Mouse (Mus musculus) embryonic facial prominence, embryonic 10.5 days (tissue): ENCODE measurements around the gene Zfp276. TPM values are rescaled to one million over a fixed set of nuclear protein-coding genes. Genes with fewer than 3 reads are reported as not detected.

ENCODE experiments used
- DNase-seq: peaks from one replicate; pipeline ENCODE4 v3.0.0-alpha.2; 2017; ENCODE audit warnings: low spot score
- H3K27ac ChIP-seq: fragments of 300-500 bp; sonication (generic); replicated peaks from 2 replicates; pipeline ENCODE4 v1.5.1; 2016; ENCODE audit warnings: mild to moderate bottlenecking
- H3K27me3 ChIP-seq: fragments of 300-500 bp; sonication (generic); replicated peaks from 2 replicates; pipeline ENCODE4 v1.6.1; 2016; ENCODE audit warnings: low read depth, mild to moderate bottlenecking; ENCODE audit not compliant: poor library complexity, severe bottlenecking
- H3K36me3 ChIP-seq: fragments of 300-500 bp; sonication (generic); replicated peaks from 2 replicates; pipeline ENCODE4 v1.6.1; 2016; ENCODE audit warnings: mild to moderate bottlenecking, moderate library complexity
- H3K4me1 ChIP-seq: fragments of 300-500 bp; sonication (generic); 2 replicates; pipeline ENCODE4 v1.6.1; 2016
- H3K4me3 ChIP-seq: fragments of 300-500 bp; sonication (generic); 2 replicates; pipeline ENCODE4 v1.5.1; 2016; ENCODE audit warnings: mild to moderate bottlenecking, moderate library complexity
- H3K9me3 ChIP-seq: fragments of 300-500 bp; sonication (generic); 2 replicates; pipeline ENCODE4 v1.6.1; 2016; ENCODE audit warnings: mild to moderate bottlenecking
- WGBS: fragments of 180-500 bp; shearing (Covaris S2); methylation state at CpG from one replicate; pipeline ENCODE4 v1.1.7; 2016; 5-methylcytosine and 5-hydroxymethylcytosine counted together
- polyA plus RNA-seq: library from polyadenylated mRNA; unstranded; fragments of >200 nt; fragmentation: Nextera tagmentation; extraction: Ambion mirVana; gene quantifications from 2 replicates; pipeline ENCODE4 v1.2.1, GENCODE M21; 2016

The Zfp276 gene
- polyA plus RNA-seq, 1 experiment from 2014 or later = 29.4 TPM

DNA sequence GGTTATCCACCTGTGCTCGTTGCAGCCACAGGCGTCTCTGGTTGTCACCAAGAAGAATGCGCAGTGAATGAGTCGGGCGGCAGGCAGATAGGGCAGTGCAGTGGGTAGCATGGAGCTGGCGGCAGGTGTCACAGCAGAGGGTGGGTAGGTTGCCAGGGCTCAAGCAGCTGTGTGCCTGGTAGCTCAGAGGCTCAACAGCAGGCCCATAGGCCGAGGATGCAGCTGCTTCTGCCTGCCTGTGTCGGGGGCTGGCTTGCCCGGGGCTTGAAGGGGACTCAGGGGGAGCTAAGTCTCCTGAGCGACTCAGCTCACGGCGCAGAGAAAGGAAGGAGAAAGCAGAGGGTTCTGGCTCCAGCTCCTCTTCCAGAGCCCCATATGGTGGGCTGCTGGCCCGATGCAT is 20.7 kb upstream of the Zfp276 start:
- Histone ChIP-seq H3K4me3 (0 out of 2 replicates have a peak overlapping the region, but pooled peaks have one; percentile 8), H3K27me3 (peaks cover 51% of the 10 kb centered on the region), H3K36me3 (peaks cover 28% of the 10 kb centered on the region), H3K9me3 (no peaks in the 10 kb centered on the region), H3K4me1 (peaks cover 30% of the 10 kb centered on the region), H3K27ac (no peak overlapping the region)
- DNase-seq = no peak
- WGBS = 65% methylated on average over 13 of the region's 13 CpGs

DNA sequence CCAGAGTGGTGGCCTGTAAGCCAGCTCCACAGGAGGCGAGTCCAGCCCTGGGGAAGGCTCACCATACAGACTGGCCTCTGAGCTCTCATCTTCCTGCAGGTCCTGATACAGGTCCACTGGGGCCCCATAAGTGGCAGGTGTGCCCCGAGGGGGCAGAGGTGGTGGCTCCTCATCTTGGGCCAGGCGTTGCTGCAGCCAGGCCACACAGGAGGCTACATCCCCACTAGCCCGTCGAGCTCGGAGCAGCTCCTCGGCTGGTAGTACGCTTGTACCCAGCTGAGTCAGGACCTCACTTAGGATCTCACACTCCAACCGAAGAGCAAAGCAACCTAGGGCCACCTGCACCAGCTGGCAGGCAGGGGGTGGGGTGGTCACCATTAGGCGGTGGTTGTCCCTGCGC is 20.2 kb upstream of the Zfp276 start:
- Histone ChIP-seq H3K27me3 (peaks cover 51% of the 10 kb centered on the region), H3K36me3 (peaks cover 23% of the 10 kb centered on the region), H3K4me3 (0 out of 2 replicates have a peak overlapping the region, but pooled peaks have one; percentile 8), H3K4me1 (peaks cover 30% of the 10 kb centered on the region), H3K9me3 (no peaks in the 10 kb centered on the region), H3K27ac (no peak overlapping the region)
- DNase-seq = peak; percentile 19
- 80% methylated on average over 11 of the region's 11 CpGs for WGBS

DNA sequence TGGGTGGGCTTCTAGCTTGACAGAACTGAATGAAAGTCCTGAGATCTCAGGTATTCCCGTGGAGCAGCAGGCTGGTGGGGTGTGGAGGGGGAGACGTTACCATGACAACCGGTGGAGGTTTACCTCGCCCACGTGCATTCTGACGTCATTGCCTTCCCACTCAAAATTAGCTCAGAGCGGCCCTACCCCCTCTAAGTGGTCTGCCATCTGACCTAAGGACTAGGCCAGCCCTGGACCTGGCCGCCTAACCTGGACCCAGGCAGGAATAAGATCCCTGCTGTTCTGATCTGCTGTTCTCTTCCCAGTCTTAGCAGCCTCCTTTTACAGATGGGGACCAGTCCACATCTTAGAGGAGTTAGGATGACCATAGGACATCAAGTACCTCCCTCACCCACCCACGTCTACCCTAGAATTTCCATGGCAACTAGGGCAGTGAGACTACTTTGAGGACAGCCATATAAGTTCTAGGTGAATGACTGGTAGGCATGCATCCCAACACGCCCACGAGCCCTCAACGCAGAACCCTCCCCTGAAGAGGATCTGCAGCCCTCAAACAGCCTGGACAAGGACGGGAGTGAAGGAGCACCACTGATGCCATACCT is 19.0 kb upstream of the Zfp276 start:
- Histone ChIP-seq H3K27me3 (peaks cover 51% of the 10 kb centered on the region), H3K36me3 (peaks cover 12% of the 10 kb centered on the region), H3K4me1 (peaks cover 30% of the 10 kb centered on the region), H3K27ac (no peak overlapping the region; the same call in 1 of the 2 replicates), H3K4me3 (peak overlapping the region; percentile 57), H3K9me3 (no peaks in the 10 kb centered on the region)
- 42% methylated on average over 13 of the region's 13 CpGs for WGBS
- peak; percentile 23 for DNase-seq

GRCm38 (mm10) chr8:123235520-123236497 is 18.2 kb upstream of the Zfp276 start, which contains the start of gene Spata2l:
Gene Spata2l, minus strand, starts transcription at chr8:123236233.
- no peaks in the 10 kb centered on the region for H3K9me3 ChIP-seq
- H3K36me3 ChIP-seq = peaks cover 5% of the 10 kb centered on the region; the same call in 1 of the 2 replicates
- H3K27ac ChIP-seq = peak within 1 kb of the TSS; percentile 5; the same call in 1 of the 2 replicates
- peaks cover 30% of the 10 kb centered on the region for H3K4me1 ChIP-seq
- H3K27me3 ChIP-seq = peaks cover 51% of the 10 kb centered on the region
- WGBS = 2% methylated on average over 57 of the region's 57 CpGs
- peak within 1 kb of the TSS; percentile 57 for H3K4me3 ChIP-seq
- DNase-seq = peak; percentile 92

- peaks cover 27% of the 10 kb centered on the region for H3K27me3 ChIP-seq
- H3K4me1 ChIP-seq = peaks cover 20% of the 10 kb centered on the region
- WGBS = 92% methylated on average over 10 of the region's 10 CpGs
- H3K36me3 ChIP-seq = peaks cover 31% of the 10 kb centered on the region
- no peak for DNase-seq
- no peaks in the 10 kb centered on the region for H3K9me3 ChIP-seq
- no peak overlapping the region for H3K27ac ChIP-seq
- no peak overlapping the region for H3K4me3 ChIP-seq
Measured at GRCm38 (mm10) chr8:123239398-123239797, 14.6 kb upstream of the Zfp276 start.

DNA sequence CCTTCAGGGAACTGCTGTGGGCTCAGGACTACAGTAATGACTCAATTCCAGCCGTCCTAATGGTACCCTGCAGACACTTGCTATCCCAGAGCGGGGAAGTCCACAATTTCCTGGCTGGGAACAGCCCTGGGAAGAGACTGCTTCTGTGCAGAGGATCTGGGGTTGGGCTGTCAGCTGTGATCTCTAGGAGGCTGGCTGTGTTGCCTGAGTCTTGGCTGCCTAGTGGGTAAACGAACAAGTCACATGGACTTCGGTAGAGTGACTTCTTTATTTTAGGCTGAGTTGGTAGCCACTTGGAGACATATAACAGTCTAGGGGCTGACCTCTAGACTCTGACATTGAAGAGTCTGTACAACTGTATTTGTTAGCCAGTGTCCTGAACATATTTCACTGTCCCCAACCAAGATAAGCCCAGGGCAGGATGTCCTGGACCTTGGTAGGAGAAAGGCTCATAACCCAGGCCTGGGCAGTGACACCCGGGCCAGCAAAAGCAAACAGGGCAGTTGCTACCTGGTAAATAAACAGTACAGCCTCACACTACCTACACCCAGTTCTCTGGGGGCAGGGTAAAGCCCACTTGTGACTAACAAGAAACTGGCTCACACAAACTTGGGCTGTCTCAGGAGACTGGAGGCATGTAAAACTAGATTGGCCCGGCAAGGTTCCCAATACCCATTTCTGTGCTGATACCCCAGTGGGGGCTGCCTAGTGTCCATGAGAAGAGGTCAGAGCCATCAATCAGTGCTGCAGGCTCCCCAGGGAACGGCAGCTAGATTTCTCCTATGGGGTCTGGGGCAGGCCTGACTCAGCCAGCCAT is 11.7 kb upstream of the Zfp276 start:
- Histone ChIP-seq H3K27ac (no peak overlapping the region), H3K9me3 (no peaks in the 10 kb centered on the region), H3K36me3 (peaks cover 60% of the 10 kb centered on the region), H3K27me3 (no peaks in the 10 kb centered on the region), H3K4me3 (no peak overlapping the region), H3K4me1 (no peaks in the 10 kb centered on the region)
- 87% methylated on average over 7 of the region's 7 CpGs for WGBS
- DNase-seq = no peak

- Histone ChIP-seq H3K27me3 (no peaks in the 10 kb centered on the region), H3K4me1 (no peaks in the 10 kb centered on the region), H3K27ac (no peak overlapping the region), H3K9me3 (no peaks in the 10 kb centered on the region), H3K36me3 (peaks cover 68% of the 10 kb centered on the region), H3K4me3 (no peak overlapping the region)
- WGBS = 69% methylated on average over 11 of the region's 11 CpGs
- no peak for DNase-seq
Measured at GRCm38 (mm10) chr8:123243053-123243452, 10.9 kb upstream of the Zfp276 start.

- no peaks in the 10 kb centered on the region for H3K4me1 ChIP-seq
- H3K36me3 ChIP-seq = peaks cover 81% of the 10 kb centered on the region
- WGBS = 90% methylated on average over 4 of the region's 4 CpGs
- H3K9me3 ChIP-seq = no peaks in the 10 kb centered on the region
- no peak overlapping the region for H3K4me3 ChIP-seq
- H3K27me3 ChIP-seq = no peaks in the 10 kb centered on the region
- DNase-seq = no peak
- no peak overlapping the region for H3K27ac ChIP-seq
Measured at GRCm38 (mm10) chr8:123244382-123244781, 9.6 kb upstream of the Zfp276 start.

DNA sequence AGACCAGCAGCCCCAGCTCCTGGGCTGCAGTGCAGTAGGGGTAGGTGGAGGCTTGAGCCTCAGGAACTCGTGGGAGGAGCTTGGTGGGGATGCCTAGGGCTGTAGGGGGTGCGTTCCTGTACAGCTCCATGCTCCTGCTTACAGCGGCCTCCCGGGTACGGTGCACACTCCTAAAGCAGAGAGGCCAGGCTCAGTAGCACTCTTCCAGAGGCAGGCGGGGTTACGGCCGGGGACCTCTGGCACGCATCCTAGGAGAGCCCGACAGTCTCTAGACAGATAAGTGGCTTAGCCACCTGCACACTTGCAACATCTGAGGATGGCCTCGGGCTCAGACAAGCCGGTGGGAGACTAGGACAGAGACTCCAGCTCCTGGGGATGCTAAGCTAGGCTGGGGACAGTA is 8.5 kb upstream of the Zfp276 start:
- Histone ChIP-seq H3K27ac (no peak overlapping the region), H3K4me1 (no peaks in the 10 kb centered on the region), H3K4me3 (no peak overlapping the region), H3K9me3 (no peaks in the 10 kb centered on the region), H3K27me3 (no peaks in the 10 kb centered on the region), H3K36me3 (peaks cover 93% of the 10 kb centered on the region)
- no peak for DNase-seq
- 88% methylated on average over 12 of the region's 12 CpGs for WGBS

DNA sequence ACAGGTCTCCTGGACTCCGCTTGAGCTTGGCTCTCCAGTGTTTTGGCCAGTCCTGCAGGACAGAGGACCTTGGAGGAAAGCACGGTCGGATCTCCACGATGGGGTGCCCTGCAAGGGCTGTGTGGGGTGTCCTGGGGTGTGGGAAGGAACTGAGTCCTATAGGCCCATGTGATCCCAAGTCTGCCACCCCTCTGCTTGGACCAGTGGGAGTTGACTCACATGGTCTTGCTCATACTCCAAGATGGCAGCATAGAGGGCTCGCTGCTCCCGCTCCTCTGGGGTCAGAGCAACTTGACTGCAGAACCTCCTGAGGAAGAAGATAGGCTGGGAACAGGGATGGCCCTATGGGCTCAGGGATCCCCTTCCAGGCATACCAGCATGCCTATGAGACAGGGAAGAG is 6.2 kb upstream of the Zfp276 start:
- H3K36me3 ChIP-seq = peaks cover 97% of the 10 kb centered on the region
- no peaks in the 10 kb centered on the region for H3K27me3 ChIP-seq
- WGBS = 94% methylated on average over 6 of the region's 6 CpGs

DNA sequence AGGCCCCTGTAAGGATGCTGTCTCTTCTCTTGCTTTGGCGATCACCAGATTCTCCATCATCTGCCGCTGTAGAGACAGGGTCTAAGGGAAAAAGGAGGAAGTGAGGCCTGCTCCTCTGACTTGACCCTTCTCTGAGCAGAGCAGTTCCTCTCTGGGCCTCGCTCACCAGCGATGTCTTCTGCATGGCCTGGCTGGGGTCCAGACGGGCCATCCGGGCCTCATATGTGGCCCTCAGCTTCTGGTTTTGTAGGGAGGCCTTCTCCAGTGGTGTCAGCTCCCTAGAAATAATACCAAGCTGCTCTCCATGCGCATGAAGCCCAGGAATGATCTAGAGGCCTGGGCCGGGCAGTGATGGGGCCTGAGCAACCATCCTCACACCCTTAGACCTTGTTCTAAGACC is 5.4 kb upstream of the Zfp276 start:
- WGBS = 94% methylated on average over 8 of the region's 8 CpGs
- no peak for DNase-seq

More for the DNA sequence above, 6.2 kb upstream of the Zfp276 start:
- no peak for DNase-seq
- no peak overlapping the region for H3K4me3 ChIP-seq
- no peak overlapping the region for H3K27ac ChIP-seq
- no peaks in the 10 kb centered on the region for H3K9me3 ChIP-seq
- H3K4me1 ChIP-seq = peaks cover 10% of the 10 kb centered on the region

DNA sequence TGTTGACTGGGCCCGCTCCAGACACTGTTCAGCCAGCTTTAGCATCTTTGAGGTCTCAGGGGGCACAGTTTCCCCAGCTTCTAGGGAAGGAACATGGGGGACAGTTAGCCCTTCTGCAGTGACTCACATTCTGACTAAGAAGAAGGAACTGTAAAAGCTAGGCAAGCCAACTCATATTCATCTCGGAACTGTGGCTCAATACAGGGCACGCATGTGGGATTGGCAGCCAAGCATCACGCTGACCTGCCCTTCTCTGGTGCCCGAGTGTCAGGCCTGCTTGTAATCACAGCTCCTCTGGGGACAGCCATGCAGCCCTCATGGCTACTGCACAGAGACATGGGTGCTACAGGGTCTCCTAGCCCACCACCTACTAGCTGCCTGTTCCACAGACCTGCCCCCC is 3.1 kb upstream of the Zfp276 start:
- WGBS = 91% methylated on average over 5 of the region's 5 CpGs
- peaks cover 36% of the 10 kb centered on the region for H3K4me1 ChIP-seq
- no peaks in the 10 kb centered on the region for H3K27me3 ChIP-seq
- H3K27ac ChIP-seq = no peak overlapping the region
- peaks cover 69% of the 10 kb centered on the region for H3K36me3 ChIP-seq
- H3K9me3 ChIP-seq = no peaks in the 10 kb centered on the region
- DNase-seq = no peak
- no peak overlapping the region for H3K4me3 ChIP-seq

More for the DNA sequence above, 5.4 kb upstream of the Zfp276 start:
- H3K27ac ChIP-seq = no peak overlapping the region
- H3K9me3 ChIP-seq = no peaks in the 10 kb centered on the region
- H3K4me3 ChIP-seq = no peak overlapping the region
- no peaks in the 10 kb centered on the region for H3K27me3 ChIP-seq
- peaks cover 89% of the 10 kb centered on the region for H3K36me3 ChIP-seq
- H3K4me1 ChIP-seq = peaks cover 19% of the 10 kb centered on the region
